Mouse (Mus musculus): ENCODE data around the gene Mfn1. TPM values are rescaled to one million over a fixed set of nuclear protein-coding genes. Genes with fewer than 3 reads are reported as not detected.

Mfn1 gene
- 10 to 100 TPM; 10.2 to 12.0 TPM for polyA plus RNA-seq (2017; shearing (Covaris generic))

GRCm38 (mm10) chr3:32529303-32529898 is at the start of gene Mfn1:
Mfn1 (plus strand) TSS chr3:32529465.
- peak; percentile 99 for ATAC-seq

GRCm38 (mm10) chr3:32479961-32480360 is 49.3 kb upstream of the Mfn1 start:
- ATAC-seq: no peak

GRCm38 (mm10) chr3:32483035-32483434 is 46.2 kb upstream of the Mfn1 start:
- ATAC-seq: no peak

DNA sequence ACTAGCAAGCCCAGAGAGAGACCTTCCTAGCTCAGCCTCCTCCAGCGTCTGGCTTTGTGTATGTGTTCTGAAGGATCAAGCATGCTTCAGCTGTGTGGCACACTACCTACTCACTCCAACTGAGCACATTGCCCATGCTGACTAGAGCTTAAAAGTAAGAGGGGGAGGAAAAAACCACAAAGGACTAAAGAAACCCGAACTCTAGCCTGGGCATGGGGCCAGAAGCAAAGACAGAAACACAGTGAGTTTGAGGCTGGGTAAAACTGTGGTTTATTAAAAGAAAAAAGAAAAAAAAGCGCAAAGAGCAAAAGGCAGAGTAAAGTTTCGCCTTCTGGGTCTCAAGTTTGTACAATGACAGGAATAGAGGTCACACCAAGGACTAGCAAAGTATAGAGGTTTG is 42.7 kb upstream of the Mfn1 start:
- no peak for ATAC-seq

DNA sequence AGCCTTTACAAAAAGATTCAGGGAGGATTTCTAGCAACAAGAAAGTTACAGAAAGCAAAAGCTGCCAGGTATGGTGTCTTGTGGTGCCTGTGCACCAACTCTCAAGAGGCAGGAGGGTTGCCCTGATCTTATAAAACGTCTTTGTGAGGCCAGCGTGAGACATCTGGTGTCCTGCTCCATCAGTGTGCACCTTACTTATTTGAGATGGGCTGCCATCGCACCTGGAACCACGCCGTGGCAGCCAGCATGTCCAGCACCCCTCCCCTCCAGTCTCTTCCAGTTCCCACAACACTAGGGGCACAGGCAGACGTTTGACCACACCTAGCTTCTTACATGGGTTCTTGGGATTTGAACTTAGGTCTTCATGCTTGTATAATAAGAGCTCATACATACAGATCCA is 41.1 kb upstream of the Mfn1 start:
- no peak for ATAC-seq

- ATAC-seq: no peak
These were observed 39.0 kb upstream of the Mfn1 start for GRCm38 (mm10) chr3:32490076-32490927.

GRCm38 (mm10) chr3:32490928-32491315 is 38.3 kb upstream of the Mfn1 start:
- ATAC-seq: no peak

GRCm38 (mm10) chr3:32492097-32493090 is 36.9 kb upstream of the Mfn1 start, which contains the start of gene Kcnmb3:
Kcnmb3 (minus strand) TSS chr3:32492231.
- no peak for ATAC-seq

GRCm38 (mm10) chr3:32494387-32495087 is 34.7 kb upstream of the Mfn1 start:
- no peak for ATAC-seq

DNA sequence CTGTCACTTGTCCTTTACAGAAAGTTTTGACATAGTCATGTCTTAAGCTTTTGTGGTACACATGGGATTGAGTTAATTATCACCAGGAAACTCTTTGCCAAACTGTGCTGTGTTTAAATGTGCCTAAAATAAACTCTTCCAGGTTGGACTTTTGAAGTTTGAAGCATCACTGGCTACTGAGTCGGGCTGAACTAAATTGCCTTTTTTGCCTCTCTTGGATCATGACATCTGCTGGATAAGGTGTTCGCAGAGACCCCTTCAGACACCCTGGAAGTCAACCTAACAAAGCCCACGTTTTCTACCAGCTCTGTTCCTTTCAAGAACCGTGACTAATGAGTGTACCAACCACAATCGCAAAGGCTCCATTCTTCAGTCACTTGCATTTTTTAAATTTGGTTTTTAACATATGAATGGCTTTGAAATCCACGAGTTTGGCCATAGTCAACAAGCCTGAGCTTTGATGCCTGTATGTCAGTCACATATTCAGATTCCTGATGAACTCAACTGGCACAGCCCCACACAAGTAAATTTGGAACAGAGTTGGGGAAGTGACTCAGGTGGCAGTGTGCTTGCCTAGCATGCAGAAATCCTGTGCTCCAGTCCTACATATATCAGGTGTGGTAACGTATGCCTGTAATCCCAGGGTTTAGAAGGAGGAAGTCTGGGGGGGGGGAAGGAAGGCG is 34.0 kb upstream of the Mfn1 start:
- no peak for ATAC-seq

GRCm38 (mm10) chr3:32495856-32496710 is 33.2 kb upstream of the Mfn1 start:
- no peak for ATAC-seq

DNA sequence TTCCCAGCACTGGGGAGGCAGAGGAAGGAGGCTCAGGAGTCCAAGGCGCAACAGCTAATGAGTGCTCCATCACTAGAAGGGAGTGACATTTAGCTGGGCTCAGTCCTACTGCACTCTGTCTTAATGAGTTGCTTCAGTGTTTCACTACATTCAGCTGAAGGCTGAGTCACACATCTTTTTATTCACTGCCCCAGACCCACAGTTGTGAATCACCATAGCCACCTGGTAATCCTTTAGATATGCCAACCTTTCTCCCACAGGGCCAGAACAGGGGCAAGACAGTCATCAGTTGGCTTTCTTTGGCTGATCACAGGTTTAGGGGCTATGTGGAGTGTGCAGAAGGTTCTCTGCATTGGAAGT is 32.6 kb upstream of the Mfn1 start:
- ATAC-seq: no peak

DNA sequence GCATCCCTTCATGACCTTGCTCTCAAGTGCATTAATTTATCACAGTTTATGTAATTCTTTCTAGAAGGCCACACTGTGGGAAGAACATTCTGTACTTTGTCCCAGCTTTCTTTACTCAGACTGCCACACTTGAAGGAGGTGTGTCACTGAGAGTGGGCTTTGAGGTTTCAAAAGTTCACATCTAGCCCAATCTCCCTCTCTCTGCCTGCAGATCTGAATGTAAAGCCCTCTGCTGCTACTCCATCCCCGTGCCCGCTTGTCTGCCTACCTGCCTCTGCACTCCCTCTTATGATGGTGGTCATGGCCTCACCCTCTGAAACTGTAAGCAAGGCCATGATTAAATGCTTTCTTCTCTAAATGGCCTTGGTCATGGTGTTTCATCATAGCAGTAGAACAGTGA is 28.9 kb upstream of the Mfn1 start:
- ATAC-seq: no peak

DNA sequence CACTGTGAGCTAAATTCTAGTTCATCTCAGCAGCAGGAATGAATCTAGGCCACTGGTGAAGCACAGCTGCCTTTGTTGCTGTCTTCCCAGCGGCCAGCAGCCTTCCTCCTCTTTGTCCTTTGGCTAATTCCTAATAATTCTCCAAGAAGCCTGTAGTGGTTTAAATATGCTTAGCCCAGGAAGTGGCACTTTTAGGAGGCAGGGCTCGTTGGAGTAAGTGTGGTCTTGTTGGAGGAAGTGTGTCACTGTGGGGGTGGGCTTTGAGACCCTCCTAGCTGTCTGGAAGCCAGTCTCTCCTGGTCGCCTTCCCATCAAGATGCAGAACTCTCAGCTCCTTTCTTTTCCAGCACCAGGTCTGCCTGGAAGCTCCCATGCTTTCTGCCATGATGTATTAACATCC is 23.4 kb upstream of the Mfn1 start:
- ATAC-seq: no peak

DNA sequence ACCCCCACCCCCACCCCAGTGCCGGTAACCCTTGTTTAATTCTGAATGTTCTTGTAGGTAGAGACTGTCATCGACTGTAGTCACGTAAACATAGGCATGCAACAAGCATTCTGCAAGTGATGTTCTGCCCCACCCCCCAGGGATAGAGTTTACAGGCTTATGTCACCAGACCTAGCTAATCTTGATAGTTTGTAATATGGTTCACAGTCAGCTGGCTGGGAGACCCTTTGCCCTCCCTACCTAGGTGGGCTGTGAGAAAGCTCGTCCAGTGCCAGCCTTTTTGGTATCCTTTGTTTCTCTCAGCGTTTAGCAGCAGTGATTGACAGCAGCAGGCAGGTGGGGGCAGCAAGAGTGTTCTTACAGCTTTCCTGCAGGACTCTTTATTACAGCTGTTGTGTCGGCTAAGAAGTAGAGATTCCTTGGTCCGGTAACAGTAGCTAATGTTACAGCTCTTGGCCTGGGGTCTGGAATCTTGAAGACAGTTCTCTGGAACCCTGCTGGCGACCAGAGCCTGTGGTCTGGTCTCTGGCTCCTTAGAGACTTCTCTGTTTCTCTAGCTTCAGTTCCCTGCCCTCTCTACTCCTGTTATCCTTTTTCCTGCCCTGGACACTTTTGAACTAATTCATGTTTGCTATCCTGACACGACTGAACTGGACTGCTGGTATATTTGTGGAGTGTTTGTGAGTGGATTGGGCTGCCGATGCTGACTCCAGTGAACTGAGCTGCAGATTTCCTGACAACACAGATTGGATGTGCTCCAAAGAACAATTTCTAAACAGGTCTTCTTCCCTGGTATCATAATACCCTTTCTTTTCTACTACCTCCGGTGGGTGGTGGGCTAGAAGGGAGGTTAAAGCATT is 22.7 kb upstream of the Mfn1 start:
- ATAC-seq: no peak

- peak; percentile 71 for ATAC-seq
These were observed 20.5 kb upstream of the Mfn1 start for GRCm38 (mm10) chr3:32508666-32509324.

- ATAC-seq: peak; percentile 12
These were observed 19.5 kb upstream of the Mfn1 start, which contains the start of gene Zfp639 for GRCm38 (mm10) chr3:32509496-32510374. Zfp639 (plus strand) TSS chr3:32510259.
